Mouse (Mus musculus) right cerebral cortex, postnatal 10 days (tissue): ENCODE measurements around the gene Pi4k2a.
A peak's percentile ranks its signal among the peaks of the same experiment; 100 is the strongest.

Source experiments
- DNase-seq, 2 experiments: peaks; one replicate each; pipeline ENCODE4 v3.0.0; 2021; ENCODE audit warnings: low spot score in 2 of 2

Pi4k2a gene

DNA sequence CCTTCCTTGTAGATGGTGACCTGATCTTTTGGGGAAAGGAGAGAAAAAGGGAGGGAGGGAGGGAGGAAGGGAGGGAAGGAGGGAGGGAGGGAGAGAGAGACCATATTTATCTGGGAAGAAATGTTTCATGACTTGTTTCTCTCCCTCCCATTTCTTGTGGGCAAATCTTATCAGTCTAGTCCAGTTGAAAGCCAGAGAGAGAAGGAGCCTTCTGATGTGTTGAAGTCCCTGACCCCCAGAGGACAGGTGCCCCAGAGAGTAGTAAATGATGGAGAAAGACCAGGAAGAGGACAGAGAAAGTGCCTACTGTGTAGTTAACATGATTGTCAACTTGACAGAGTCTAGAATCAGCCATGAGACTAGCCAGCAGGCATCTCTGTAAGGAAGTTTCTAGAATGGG lies 44.8 kb downstream of the Pi4k2a start:
- no peak for DNase-seq

DNA sequence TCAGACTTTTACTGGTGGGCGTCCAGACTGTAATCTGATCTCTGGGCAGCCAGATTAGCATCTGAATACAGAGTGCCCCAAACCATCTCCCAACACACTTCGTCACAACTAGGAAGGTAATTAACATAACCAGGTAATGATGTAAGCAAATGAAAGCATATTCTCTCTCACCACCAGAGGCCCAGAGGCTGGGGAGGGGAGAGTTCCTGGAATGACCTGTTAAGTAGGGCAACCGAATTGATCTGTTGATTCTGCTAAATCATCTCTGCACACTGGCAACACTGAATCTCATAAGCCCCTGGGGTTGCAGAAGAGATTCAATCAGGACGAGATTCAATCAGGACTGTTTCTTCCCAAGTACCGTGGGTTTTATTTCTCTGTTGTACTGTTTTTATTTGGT lies 45.9 kb downstream of the Pi4k2a start:
- no peak for DNase-seq

DNA sequence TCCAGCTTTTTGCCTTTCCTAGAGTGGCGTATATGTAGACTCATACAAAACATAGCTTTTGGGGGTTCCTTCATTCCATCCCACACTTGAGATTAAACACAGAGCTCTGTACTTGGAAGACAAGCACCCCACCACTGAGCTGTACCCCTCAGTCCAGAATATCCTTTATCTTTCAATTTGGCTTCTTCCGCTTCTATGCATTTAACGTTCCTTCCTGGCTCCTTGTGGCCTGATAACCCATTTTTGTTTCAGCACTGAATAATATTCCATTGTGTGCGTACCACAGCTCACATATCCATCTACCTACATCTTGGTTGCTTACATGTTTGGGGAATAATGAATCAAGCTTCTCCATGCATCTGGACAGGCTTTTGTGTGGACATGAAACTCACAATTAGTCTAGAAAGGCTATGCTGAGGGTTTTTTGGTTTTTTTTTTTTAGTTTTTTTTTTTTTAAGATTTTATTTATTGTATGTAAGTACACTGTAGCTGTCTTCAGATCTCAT lies 47.0 kb downstream of the Pi4k2a start:
- no peak for DNase-seq

DNA sequence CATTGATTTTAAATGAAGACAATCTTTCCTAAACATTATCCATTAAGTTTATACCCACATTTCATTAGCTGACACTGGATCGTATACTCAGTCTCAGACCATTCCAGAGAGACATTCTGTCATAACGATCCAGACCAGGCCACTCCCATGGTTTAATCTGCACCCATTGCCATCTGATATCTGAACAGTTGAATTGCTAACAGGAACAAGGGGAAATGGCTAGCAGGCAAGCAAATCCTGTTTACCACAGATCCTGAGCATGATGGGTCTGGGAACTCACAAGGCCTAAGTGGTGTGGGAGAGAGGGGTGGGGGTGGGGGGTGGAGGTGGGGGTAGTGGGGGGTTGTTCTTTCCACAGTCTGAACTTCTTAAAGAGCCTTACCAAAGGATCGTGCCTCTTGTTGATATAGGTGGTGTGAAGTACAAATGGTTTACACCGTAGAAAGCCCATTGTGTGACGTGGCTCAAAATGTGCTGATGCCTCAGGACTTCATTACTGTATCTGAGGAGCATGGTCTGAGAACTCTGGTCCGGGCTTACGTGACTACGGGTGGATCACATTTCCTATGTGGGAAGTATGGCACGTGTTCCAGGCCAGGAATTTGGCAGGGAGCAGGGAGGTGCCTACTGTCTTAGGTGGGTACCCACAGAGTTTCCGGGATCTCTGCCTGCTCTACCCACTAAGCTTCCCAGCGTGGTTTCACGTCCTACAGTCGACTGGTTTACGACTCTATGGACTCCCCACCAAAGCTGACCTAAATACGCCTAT lies 48.4 kb downstream of the Pi4k2a start:
- no peak for DNase-seq

DNA sequence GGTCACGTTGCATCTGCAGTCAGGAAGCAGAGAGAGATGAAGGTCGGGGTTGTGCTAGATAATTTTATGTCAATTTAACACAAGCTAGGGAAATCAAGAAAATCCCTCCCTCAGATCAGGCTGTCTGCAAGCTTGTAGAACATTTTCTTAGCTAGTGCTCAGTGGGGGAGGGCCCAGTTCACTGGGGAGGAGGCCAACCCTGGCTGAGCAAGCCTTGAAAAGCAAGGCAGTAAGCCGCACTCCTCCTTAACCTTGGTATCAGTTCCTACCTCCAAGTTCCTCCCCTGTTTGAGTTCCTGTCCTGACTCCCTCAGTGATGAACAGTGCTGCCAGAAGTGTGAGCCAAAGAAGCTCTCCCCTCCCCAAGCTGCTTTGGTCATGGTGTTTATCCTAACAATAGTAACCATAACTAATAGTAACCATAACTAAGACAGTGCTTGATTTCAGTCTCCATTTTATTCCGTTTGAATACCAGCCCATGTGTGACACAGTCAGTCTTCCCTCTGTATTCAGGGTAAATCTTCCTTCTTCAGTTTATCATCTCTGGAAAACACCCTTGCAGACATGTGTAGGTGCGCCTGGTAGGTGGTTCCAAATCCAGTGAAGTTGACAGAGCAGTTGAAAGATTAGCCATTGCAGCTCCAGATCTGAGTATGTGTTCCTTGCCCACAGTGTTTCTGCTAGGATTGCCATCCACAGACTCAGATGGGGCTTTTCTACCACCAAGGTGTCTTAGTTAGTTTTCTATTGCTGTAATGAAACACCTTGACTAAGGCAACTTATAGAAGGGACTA lies 49.7 kb downstream of the Pi4k2a start:
- no peak for DNase-seq

DNA sequence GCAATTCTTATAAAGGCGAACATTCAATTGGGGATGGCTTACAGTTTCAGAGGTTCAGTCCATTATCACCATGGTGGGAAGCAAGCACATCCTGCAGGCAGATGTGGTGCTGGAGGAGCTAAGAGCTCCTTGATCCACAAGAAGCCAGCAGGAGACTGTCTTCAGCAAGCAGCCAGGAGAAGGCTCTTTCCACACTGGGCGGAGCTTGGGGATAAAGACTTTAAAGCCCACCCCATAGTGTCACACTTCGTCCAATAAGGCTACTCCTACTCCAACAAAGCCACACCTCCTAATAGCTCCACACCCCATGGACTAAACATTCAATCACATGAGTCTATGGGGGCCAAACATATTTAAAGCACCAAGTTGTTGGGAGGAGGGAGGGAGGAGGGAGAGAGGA lies 51.7 kb downstream of the Pi4k2a start:
- DNase-seq = no peak

DNA sequence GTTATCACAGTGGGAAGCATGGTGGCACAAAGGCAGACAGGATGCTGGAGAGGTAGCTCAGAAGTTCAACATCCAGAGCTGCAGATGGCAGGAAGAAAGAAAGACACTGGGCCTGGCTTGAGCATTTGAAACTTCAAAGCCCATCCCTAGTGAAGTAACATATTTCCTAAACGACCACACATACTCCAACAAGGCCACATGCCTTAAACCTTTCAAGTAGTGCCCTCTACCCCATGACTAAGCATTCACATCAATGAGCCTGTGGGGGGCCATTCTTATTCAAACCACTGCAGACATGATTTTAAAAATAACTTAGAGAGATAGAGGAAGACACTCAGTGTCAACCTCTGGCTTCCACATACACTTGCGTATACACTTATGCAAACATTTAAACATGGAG lies 52.5 kb downstream of the Pi4k2a start:
- DNase-seq = no peak

DNA sequence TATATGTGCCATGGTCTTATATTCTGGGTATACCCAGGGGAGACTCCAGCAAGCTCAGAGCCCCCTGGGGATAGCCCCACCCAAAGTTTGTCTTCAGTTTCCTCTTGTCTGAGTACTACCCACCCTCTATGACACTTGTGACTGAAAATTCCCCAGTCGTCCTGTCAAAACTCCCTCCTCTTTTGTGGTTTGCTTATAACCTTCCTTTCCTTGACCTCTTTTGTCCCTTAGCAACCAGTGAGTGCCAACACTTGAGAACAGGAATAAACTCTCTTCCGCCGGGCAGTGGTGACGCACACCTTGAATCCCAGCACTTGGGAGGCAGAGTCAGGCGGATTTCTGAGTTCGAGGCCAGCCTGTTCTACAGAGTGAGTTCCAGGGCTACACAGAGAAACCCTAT lies 53.8 kb downstream of the Pi4k2a start:
- no peak for DNase-seq

DNA sequence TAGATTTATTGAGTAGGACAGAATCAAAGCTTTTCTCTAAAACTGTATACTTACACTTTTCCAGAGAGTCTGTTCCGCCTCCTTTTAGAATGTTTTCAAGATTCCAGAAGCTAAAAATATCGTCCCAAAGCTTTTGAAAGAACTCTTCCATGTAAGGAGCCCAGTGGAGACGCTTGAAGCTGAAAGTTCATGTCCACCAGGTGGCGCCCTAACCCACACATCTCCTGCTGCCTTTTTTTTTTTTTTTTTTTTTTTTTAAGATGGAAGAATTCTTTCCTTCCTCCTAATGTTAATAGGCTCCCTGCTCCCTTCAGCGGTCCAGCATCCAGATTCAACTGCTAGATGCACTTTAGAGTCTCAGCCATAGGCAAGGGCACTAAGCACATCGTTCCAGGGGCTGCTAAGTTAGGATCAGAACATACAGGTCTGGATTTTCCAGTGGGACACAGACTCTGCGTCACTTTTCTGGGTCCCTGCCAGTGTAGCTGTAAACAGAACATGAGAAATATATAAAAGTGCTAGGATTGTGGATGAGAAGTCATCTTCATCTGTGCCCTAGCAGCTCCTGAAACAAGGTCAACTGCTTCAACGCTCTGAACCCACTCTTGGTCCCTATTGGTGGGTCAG lies 54.4 kb downstream of the Pi4k2a start:
- DNase-seq = peak; percentile 91 to 94

DNA sequence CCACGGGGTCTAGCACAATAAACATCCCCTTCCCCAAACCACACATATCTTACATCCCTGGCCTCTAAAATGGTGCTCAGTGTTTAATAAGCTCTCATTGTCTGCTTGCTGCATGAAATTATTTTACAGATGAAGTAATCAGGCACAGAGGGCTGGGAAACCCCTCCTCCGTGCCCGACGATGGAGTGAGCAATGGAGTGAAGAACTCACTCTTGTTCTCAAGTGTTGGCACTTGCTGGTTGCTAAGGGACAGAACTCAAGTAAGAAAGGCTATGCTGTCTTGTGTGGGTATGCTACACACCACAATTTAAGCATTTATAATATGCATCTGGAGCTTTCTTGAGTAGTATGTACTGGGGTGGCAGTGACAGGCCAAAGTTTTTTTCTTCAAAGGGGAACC lies 54.9 kb downstream of the Pi4k2a start:
- no peak for DNase-seq

DNA sequence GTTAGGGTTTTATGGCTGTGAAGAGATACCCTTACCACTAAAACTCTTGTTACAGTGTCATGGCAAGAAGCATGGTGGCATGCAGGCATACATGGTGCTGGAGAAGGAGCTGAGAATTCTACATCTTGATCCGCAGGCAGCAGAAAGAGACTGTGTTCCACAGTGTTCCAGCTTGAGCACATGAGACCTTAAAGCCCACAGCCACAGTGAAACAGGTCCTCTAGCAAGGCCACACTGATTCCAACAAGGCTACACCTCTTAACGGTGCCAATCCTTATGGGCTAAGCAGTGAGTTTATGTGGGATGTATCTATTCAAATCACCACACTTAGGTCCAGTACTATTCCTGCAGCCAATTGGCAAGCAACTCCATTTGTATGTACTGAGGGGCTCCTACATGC lies 55.5 kb downstream of the Pi4k2a start:
- DNase-seq = no peak

DNA sequence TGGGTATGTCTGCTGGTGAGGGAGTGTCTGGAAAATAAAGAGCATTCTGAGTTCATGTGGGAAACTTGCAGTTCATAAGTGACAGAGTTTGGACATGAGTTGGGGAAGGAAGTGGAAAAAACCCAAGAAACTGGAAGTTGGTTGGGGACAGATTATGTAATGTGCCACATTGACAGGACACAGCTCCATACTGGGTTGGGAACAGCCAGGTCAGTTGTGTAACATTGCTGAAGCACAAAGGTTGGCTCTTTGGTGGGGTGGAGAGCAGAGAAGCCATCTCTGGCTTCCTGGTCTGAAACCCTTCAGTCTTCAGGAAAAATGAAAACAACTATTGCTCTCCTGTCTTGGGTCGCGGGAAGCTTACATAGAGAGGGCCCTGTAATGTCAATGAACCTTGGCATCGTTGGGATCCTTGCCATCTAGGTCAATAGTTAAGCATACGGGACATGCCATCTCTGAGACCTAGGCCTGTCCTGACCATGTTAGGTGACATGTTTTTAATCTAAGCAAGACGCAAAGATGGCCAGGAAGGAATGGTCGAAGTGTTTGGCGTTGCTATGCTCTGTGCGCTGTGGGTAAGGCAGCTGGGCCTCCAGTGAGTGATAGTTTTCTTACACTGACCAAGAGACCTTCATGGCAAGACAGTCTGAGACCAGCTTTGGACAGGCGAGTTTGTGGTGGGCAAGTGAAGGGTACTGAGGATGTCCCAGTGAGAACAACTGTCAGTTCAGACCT lies 56.2 kb downstream of the Pi4k2a start:
- DNase-seq = no peak

DNA sequence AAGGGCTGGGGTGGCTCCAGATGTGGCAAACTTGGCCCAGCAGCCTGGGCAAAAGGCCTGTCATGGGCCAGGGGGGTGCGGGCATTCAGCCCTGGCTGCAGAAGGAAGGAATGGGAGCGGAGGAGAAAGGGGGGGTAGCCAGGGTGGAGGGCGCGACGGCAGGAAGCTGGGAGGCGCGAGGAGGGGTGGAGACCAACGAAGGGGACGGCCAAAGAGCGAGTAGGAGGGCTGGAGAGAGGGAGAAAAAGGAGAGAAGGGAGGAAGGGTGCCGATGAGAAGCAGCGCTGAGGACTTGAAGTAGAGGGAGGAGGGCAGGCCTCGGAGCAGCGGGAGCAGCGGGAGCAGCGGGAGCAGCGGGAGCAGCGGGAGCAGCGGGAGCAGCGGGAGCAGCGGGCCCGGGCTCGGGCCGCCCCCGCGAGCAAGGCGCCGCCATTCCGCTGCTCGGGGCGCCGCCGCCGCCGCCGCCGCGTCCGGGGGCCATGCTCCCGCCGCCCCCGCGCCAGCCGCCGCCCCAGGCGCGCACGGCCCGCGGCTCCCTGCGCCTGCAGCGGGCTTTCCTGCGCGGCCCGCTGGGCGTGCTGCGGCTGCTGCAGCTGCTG lies 57.0 kb downstream of the Pi4k2a start, which contains the start of gene Marveld1:
Gene Marveld1 (plus strand): TSS at position 231 of the 599 bp plus-strand sequence.
- DNase-seq = peak; percentile 66 to 69

DNA sequence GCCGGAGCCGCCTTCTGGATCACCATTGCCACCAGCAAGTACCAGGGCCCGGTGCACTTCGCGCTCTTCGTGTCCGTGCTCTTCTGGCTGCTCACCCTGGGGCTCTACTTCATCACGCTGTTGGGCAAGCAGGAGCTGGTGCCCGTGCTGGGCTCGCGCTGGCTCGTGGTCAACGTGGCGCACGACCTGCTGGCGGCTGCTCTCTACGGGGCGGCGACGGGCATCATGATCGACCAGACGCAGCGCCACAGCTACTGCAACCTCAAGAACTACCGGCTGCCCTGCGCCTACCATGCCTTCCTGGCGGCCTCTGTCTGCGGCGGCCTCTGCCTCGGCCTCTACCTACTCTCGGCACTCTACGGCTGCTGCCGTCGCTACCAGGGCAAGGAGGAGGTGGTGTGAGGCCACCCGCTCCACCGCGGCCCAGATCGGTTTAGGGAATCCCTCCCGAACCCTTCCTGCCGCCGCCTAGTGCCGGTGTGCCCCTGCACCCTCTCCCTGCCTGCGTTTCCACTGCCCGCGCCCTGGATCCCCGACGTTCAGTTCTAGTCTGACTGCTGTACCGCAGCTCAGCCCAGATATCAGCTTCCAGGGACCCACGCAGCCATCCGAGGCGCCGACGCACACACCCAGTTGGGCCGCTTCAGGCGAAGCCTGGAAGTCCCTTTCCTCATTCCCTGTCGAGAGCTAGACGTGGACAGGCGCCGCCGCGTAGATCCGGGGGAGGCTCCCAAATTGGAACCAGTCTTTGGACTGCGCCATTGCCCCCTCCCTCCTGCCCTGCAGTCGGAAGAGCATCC lies 57.7 kb downstream of the Pi4k2a start:
- peak; percentile 64 to 70 for DNase-seq

DNA sequence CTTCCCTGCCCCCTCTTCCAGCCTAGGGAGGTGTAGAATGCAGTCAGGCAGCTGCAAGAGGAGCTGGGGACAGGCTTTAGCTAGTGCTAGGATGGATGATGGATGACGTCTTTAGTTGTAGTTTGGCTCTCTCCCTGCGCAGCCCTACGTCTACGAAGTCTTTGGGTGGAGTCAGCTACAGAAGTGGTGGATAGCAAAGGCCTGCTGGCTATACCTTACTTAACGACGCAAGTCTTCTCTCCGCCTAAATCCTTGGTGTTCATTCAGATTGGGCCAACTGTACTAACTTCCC lies 58.2 kb downstream of the Pi4k2a start:
- DNase-seq = no peak

DNA sequence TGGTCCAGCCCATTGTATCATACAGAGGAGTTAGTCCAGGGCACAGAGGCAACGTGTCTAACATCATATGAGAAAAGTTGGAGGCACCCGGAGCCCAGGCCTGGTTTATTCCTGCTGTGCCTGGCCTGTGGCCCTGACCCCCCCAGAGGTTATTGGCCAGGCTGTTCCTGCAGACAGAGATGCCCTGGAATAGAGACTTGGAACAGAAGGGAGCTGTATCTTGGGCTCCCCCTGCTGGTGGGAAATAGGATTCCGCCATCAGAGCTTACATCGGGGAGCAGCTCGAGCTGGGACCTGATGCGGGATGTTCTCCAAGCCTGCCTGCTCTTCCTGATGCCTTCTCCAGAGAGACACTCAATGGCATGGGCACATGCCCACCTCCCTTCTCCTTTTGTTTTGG lies 61.7 kb downstream of the Pi4k2a start:
- peak; percentile 84 to 85 for DNase-seq

DNA sequence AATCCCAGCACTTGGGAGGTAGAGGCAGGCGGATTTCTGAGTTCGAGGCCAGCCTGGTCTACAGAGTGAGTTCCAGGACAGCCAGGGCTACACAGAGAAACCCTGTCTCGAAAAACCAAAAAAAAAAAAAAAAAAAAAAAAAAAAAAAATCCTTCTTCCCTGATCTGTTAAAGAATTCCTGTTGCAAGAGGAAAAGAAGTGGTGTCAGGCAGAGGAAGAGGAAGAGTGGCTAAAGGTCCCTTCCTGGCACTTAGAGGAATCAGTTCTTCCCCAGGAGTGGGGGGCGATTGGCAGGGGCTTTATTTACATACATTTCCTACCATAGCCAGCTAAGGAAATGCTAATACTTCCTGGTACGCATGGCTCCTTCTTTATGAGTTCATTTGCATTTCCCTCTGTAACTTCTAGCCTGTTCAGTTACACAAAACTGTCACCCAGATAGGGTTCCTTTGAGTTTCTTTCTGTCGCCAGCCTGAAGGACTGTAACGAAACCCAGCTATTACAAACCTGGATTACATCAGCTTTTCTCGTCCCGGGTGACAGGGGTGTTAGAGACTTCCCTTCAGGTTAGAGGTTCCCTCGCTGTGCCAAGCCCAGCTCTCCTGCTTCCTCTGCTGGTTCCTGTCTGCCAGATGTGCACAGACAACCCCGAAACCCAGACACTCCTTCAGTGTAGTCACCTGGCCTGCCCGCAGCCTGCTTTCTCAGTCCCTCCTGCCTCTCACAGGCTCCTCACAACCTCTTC lies 67.4 kb downstream of the Pi4k2a start:
- no peak for DNase-seq

DNA sequence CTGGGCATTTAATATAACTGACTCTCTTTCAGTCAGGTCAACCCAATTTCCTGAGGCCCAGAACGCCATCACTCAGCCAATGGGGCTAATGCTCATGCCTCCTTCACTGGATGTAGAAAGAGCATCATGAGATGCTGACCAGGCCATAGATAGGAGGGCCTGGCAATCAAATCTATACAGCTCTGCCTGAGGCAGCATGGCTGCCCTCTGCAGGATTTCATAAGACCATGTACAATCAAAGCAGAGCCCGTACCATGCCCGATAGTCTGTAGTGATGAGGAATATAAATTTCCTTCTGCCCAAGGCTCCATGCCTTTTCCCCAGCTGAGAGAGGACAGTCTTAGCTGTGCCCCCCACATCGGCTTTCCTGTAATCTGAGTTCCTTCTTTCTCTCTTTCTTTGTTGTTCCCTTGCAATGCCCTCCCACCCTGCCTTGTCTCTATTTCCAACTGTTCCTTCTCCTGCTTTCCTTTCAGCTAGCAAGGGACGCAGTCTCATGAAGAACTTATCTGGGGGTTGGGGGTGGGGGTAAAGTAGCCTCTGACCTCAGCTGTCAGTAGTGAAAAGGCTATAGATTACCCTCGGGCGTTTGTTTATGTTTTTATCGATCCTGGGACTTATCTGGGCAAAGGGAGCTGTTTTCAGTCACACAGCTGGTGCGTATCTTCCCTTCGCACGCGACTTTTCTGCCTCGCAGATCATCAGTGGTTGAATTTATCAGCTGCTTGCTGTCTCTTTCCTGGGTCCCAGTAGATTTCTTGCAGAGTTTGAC lies 68.2 kb downstream of the Pi4k2a start:
- no peak for DNase-seq

DNA sequence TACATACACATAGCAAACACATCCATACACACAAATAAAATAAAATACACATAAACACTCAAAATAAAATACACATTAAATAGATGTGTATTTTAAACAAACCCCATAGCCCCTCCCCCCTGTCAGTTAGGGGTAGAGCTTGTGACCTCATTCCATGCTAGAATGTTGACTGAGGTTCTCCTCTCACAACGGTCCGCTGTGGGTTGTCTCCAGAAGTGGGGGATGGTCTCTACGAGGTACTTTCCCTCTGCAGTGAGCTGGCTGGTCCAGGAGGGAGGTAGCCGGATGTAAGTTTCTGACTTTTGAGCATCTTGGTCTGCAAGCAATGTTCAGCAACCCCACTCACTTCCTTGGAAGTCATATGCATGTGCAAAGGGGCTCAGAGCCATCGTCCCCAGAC lies 73.5 kb downstream of the Pi4k2a start, which contains the start of gene Zfyve27:
Gene Zfyve27 (plus strand): TSS at position 188 of the 400 bp plus-strand sequence.
- DNase-seq = no peak
